ENCODE assay signal across 8 mouse cellular contexts in the genomic region with DNA sequence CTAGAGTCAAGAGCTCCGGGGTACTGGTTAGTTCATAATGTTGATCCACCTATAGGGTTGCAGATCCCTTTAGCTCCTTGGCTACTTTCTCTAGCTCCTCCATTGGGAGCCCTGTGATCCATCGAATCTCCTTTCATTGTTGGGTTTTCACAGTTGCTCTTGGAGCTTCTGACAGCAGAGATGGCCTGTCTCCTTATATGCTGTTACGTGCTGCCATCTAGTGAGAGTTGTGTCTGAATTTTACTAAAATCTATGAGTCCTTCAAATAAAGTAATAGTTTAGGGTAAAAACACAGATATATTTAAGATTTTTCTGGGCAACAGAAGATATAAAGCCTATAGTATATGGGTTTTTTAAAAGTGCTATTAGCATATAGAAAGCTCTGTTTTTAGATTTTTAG. TPM values are rescaled to one million over a fixed set of nuclear protein-coding genes. Genes with fewer than 3 reads are reported as not detected.
DNase-seq lines count a peak whose midpoint lies in the region; ATAC-seq and TF ChIP-seq lines count a peak whose summit lies in the region.
"Not testable (repeated sequence)": the region's sequence is repeated elsewhere in the genome, so short reads cannot be mapped to it uniquely, and the experiment has no call there.

No protein-coding gene starts in this region.

- not testable (repeated sequence) for H3K27me3 ChIP-seq in lung, embryonic 14.5 days (ENCODE audit: insufficient read depth, low read length)

- not testable (repeated sequence) for ATAC-seq in lung, embryonic 14.5 days (ENCODE audit: insufficient read depth)

- H3K36me3 ChIP-seq in lung, embryonic 14.5 days (ENCODE audit: insufficient read depth), result not testable (repeated sequence)

- H3K9me3 ChIP-seq in lung, embryonic 14.5 days (ENCODE audit: low read depth, low read length), result not testable (repeated sequence)

- H3K4me3 ChIP-seq in lung, embryonic 14.5 days (ENCODE audit: low read depth, low read length), result not testable (repeated sequence)

- H3K4me2 ChIP-seq in lung, embryonic 14.5 days, result not testable (repeated sequence)

- WGBS in lung, embryonic 14.5 days, result 31% methylated on average over 2 of the region's 3 CpGs

- not testable (repeated sequence) for H3K9ac ChIP-seq in lung, embryonic 14.5 days

- not testable (repeated sequence) for H3K27ac ChIP-seq in lung, embryonic 14.5 days (ENCODE audit: low read depth)

- intact Hi-C loops in heart, postnatal 10 days (cut with DNase I), result loop anchor here (2.0 to 5.0 kb wide), 4 partner anchors 46 to 426 kb away; no protein-coding TSS in a partner anchor

- DNase-seq in 416B (ENCODE audit: low read depth) (peak; percentile 57), adipocyte (ENCODE audit: low spot score) (peak; percentile 88)
- DNase-seq in cerebellum, adult 18-20 months, result peak; percentile 55 to 69
- peak; percentile 15 for DNase-seq in embryo, embryonic 9.5 days (ENCODE audit: extremely low spot score)
- DNase-seq in heart, postnatal 10 days, result peak; percentile 33 to 55
- DNase-seq in layer of hippocampus, adult 11-12 months (ENCODE audit: low spot score), result peak; percentile 65
- DNase-seq in lung, embryonic 14.5 days, result peak; percentile 83
- DNase-seq in retina, postnatal 7 days (ENCODE audit: low read depth, low spot score), result peak; percentile 21

- TF ChIP-seq CTCF in lung, embryonic 14.5 days (IDR thresholded peaks at IDR 0.05; ENCODE audit: low read depth), result peak; percentile 44

- not testable (repeated sequence) for H3K4me1 ChIP-seq in lung, embryonic 14.5 days (ENCODE audit: insufficient read depth)

RNA-seq across cellular contexts. Expression of gene Tapt1, which starts 42.1 kb away (rescaled TPM):
- 10 to 100 TPM; 26.7 to 27.5 TPM for total RNA-seq in heart, postnatal 10 days (2021)
- 40.0 and 41.0 TPM in 2 replicates for polyA plus RNA-seq in lung, embryonic 14.5 days (2014; fragmentation: Nextera tagmentation; extraction: Ambion mirVana)

Comparison
In these comparisons a context has a peak if more than half of its experiments do, and no peak if none do; other contexts are left out.
1. DNase-seq: peak in every context shown above with its lines; median percentile 88 in adipocyte; 83 in lung, embryonic 14.5 days; 65 in layer of hippocampus, adult 11-12 months; 62 in cerebellum, adult 18-20 months; 57 in 416B; 44 in heart, postnatal 10 days; 21 in retina, postnatal 7 days; 15 in embryo, embryonic 9.5 days.